Mouse (Mus musculus): ENCODE measurements around the gene Zfp719. TPM values are rescaled to one million over a fixed set of nuclear protein-coding genes. Genes with fewer than 3 reads are reported as not detected.

The Zfp719 gene
- polyA plus RNA-seq, 1 experiment from 2014 or later: 12.7 TPM

- H3K4me1 ChIP-seq (replicated peaks): peaks cover 15% of the 10 kb centered on the region
- no peaks in the 10 kb centered on the region for H3K27me3 ChIP-seq (ENCODE audit: insufficient read depth, poor library complexity, severe bottlenecking)
- DNase-seq (ENCODE audit: low spot score): peak; percentile 91
- H3K27ac ChIP-seq: peak within 1 kb of the TSS; percentile 91
- under 1% methylated on average over 27 of the region's 27 CpGs for WGBS
- no peaks in the 10 kb centered on the region for H3K9me3 ChIP-seq
- peak within 1 kb of the TSS; percentile 69 for H3K4me3 ChIP-seq
- H3K36me3 ChIP-seq: peaks cover 17% of the 10 kb centered on the region
Observed at GRCm38 (mm10) chr7:43562006-43562633, 17.3 kb upstream of the Zfp719 start, which contains the start of gene Zfp658. Zfp658 (plus strand) TSS chr7:43562256.

GRCm38 (mm10) chr7:43562651-43563070, 16.7 kb upstream of the Zfp719 start:
- Histone ChIP-seq H3K27me3 (ENCODE audit: insufficient read depth, poor library complexity, severe bottlenecking) (no peaks in the 10 kb centered on the region), H3K36me3 (peaks cover 23% of the 10 kb centered on the region), H3K27ac (peak overlapping the region; percentile 91), H3K4me3 (peak overlapping the region; percentile 69), H3K9me3 (no peaks in the 10 kb centered on the region), H3K4me1 (replicated peaks) (peaks cover 15% of the 10 kb centered on the region)
- DNase-seq (ENCODE audit: low spot score): no peak
- WGBS: under 1% methylated on average over 10 of the region's 10 CpGs

- peak overlapping the region; percentile 69 for H3K4me3 ChIP-seq
- no peaks in the 10 kb centered on the region for H3K27me3 ChIP-seq (ENCODE audit: insufficient read depth, poor library complexity, severe bottlenecking)
- no peak for DNase-seq (ENCODE audit: low spot score)
- peak overlapping the region; percentile 91 for H3K27ac ChIP-seq
- 61% methylated on average over 6 of the region's 6 CpGs for WGBS
- H3K36me3 ChIP-seq: peaks cover 29% of the 10 kb centered on the region
- peaks cover 15% of the 10 kb centered on the region for H3K4me1 ChIP-seq (replicated peaks)
- H3K9me3 ChIP-seq: no peaks in the 10 kb centered on the region
Observed at GRCm38 (mm10) chr7:43563300-43563699, 16.1 kb upstream of the Zfp719 start.

- Histone ChIP-seq H3K36me3 (peaks cover 89% of the 10 kb centered on the region), H3K4me1 (replicated peaks) (no peaks in the 10 kb centered on the region), H3K27me3 (ENCODE audit: insufficient read depth, poor library complexity, severe bottlenecking) (no peaks in the 10 kb centered on the region), H3K9me3 (no peaks in the 10 kb centered on the region), H3K4me3 (no peak overlapping the region), H3K27ac (no peak overlapping the region)
- no peak for DNase-seq (ENCODE audit: low spot score)
- WGBS: 93% methylated on average over 2 of the region's 2 CpGs
Observed at GRCm38 (mm10) chr7:43571216-43571615, 8.2 kb upstream of the Zfp719 start.

- peaks cover 27% of the 10 kb centered on the region for H3K36me3 ChIP-seq
- peaks cover 21% of the 10 kb centered on the region for H3K4me1 ChIP-seq (replicated peaks)
- no peaks in the 10 kb centered on the region for H3K27me3 ChIP-seq (ENCODE audit: insufficient read depth, poor library complexity, severe bottlenecking)
- WGBS: 65% methylated on average over 5 of the region's 5 CpGs
- H3K27ac ChIP-seq: peak overlapping the region; percentile 87
- H3K4me3 ChIP-seq: peak overlapping the region; percentile 63
- H3K9me3 ChIP-seq: no peaks in the 10 kb centered on the region
- no peak for DNase-seq (ENCODE audit: low spot score)
Observed at GRCm38 (mm10) chr7:43580526-43580925, 1.1 kb downstream of the Zfp719 start.

GRCm38 (mm10) chr7:43584790-43585189, 5.4 kb downstream of the Zfp719 start:
- peaks cover 67% of the 10 kb centered on the region for H3K36me3 ChIP-seq
- H3K9me3 ChIP-seq: no peaks in the 10 kb centered on the region
- no peak for DNase-seq (ENCODE audit: low spot score)
- H3K4me1 ChIP-seq (replicated peaks): peaks cover 21% of the 10 kb centered on the region
- H3K27me3 ChIP-seq (ENCODE audit: insufficient read depth, poor library complexity, severe bottlenecking): no peaks in the 10 kb centered on the region
- H3K4me3 ChIP-seq: no peak overlapping the region
- no peak overlapping the region for H3K27ac ChIP-seq
- WGBS: 90% methylated on average over 5 of the region's 5 CpGs

- H3K4me1 ChIP-seq (replicated peaks): peaks cover 10% of the 10 kb centered on the region
- no peak overlapping the region for H3K4me3 ChIP-seq
- WGBS: 47% methylated on average over 5 of the region's 5 CpGs
- no peaks in the 10 kb centered on the region for H3K27me3 ChIP-seq (ENCODE audit: insufficient read depth, poor library complexity, severe bottlenecking)
- no peaks in the 10 kb centered on the region for H3K9me3 ChIP-seq
- no peak for DNase-seq (ENCODE audit: low spot score)
- H3K36me3 ChIP-seq: no peaks in the 10 kb centered on the region
- 0 out of 2 replicates have a peak overlapping the region, but pooled peaks have one; percentile 0 for H3K27ac ChIP-seq
Observed at GRCm38 (mm10) chr7:43601884-43602283, 22.5 kb downstream of the Zfp719 start.

GRCm38 (mm10) chr7:43606896-43607742, 27.7 kb downstream of the Zfp719 start, which contains the start of gene Zfp819:
Zfp819 (plus strand) TSS chr7:43607169.
- Histone ChIP-seq H3K36me3 (no peaks in the 10 kb centered on the region), H3K9me3 (no peaks in the 10 kb centered on the region), H3K27me3 (ENCODE audit: insufficient read depth, poor library complexity, severe bottlenecking) (no peaks in the 10 kb centered on the region), H3K4me3 (peak within 1 kb of the TSS; percentile 64), H3K27ac (peak within 1 kb of the TSS; percentile 23; the same call in 1 of the 2 replicates), H3K4me1 (replicated peaks) (peaks cover 15% of the 10 kb centered on the region)
- WGBS: 15% methylated on average over 41 of the region's 41 CpGs
- peak; percentile 73 for DNase-seq (ENCODE audit: low spot score)

- Histone ChIP-seq H3K4me3 (peak overlapping the region; percentile 64), H3K4me1 (replicated peaks) (peaks cover 9% of the 10 kb centered on the region), H3K27me3 (ENCODE audit: insufficient read depth, poor library complexity, severe bottlenecking) (no peaks in the 10 kb centered on the region), H3K36me3 (no peaks in the 10 kb centered on the region), H3K27ac (no peak overlapping the region), H3K9me3 (no peaks in the 10 kb centered on the region)
- DNase-seq (ENCODE audit: low spot score): no peak
- WGBS: 46% methylated on average over 5 of the region's 5 CpGs
Observed at GRCm38 (mm10) chr7:43607743-43608287, 28.4 kb downstream of the Zfp719 start.

- Histone ChIP-seq H3K27me3 (ENCODE audit: insufficient read depth, poor library complexity, severe bottlenecking) (no peaks in the 10 kb centered on the region), H3K27ac (no peak overlapping the region), H3K4me3 (no peak overlapping the region), H3K9me3 (no peaks in the 10 kb centered on the region), H3K4me1 (replicated peaks) (peaks cover 9% of the 10 kb centered on the region), H3K36me3 (no peaks in the 10 kb centered on the region)
- no peak for DNase-seq (ENCODE audit: low spot score)
- WGBS: 81% methylated on average over 7 of the region's 7 CpGs
Observed at GRCm38 (mm10) chr7:43608316-43608824, 29.0 kb downstream of the Zfp719 start.

- WGBS: 88% methylated on average over 14 of the region's 14 CpGs
- Histone ChIP-seq H3K27me3 (ENCODE audit: insufficient read depth, poor library complexity, severe bottlenecking) (no peaks in the 10 kb centered on the region), H3K27ac (no peak overlapping the region), H3K9me3 (no peaks in the 10 kb centered on the region), H3K36me3 (no peaks in the 10 kb centered on the region), H3K4me3 (no peak overlapping the region), H3K4me1 (replicated peaks) (no peaks in the 10 kb centered on the region)
- no peak for DNase-seq (ENCODE audit: low spot score)
Observed at GRCm38 (mm10) chr7:43613816-43614551, 34.6 kb downstream of the Zfp719 start.

GRCm38 (mm10) chr7:43622927-43623326, 43.5 kb downstream of the Zfp719 start:
- H3K9me3 ChIP-seq: no peaks in the 10 kb centered on the region
- no peaks in the 10 kb centered on the region for H3K36me3 ChIP-seq
- no peak for DNase-seq (ENCODE audit: low spot score)
- H3K27ac ChIP-seq: no peak overlapping the region
- peaks cover 8% of the 10 kb centered on the region for H3K4me1 ChIP-seq (replicated peaks)
- no peaks in the 10 kb centered on the region for H3K27me3 ChIP-seq (ENCODE audit: insufficient read depth, poor library complexity, severe bottlenecking)
- H3K4me3 ChIP-seq: no peak overlapping the region
- 80% methylated on average over 7 of the region's 7 CpGs for WGBS

Data from hindbrain, embryonic 10.5 days (tissue).